Comparison of ENCODE assay signal across 20 mouse cellular contexts in the genomic region with DNA sequence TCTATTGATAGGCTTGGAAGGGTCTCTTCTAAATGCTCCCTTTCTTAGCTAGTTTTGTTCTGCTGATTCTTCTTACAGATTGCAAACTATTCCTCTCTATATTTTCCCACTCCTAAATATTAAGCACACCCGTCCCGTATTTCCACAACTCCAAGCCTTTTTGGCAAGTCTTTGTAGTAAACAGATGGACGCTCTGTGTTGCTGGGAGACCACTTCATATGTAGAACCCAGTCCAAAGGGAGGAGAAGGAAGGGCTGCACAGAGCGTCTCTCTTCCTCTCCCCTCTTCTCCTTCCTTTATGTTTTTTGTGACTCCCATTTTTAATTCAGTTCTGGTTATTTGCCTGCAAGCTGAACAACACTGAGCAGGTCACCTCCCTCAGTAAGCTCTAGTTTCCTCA. TPM values are rescaled to one million over a fixed set of nuclear protein-coding genes. Genes with fewer than 3 reads are reported as not detected.
DNase-seq lines count a peak whose midpoint lies in the region; TF ChIP-seq lines count a peak whose summit lies in the region.
"Had no signal": no experiment of that assay in that cellular context is flagged by ENCODE, and none has a peak within 500 bp of the region (broad histone marks: within the 10 kb centered on the region; RNA-seq: fewer than 3 reads in every experiment).

No protein-coding gene starts in this region.

- peak; percentile 1 for DNase-seq in embryo, embryonic 10.5 days (ENCODE audit: low spot score)
- no peak for DNase-seq in embryo, embryonic 11 days
- peak; percentile 28 to 39 for DNase-seq in layer of hippocampus, adult 2 months (ENCODE audit: low spot score in 2 of 2)
- DNase-seq in layer of hippocampus, postnatal 10 days (ENCODE audit: low spot score in 2 of 2): no peak
- DNase-seq in cerebellum, adult 11-12 months: peak; percentile 29
- peak; percentile 63 to 80 for DNase-seq in cerebellum, postnatal 14 days
- no peak for DNase-seq in right cerebral cortex, postnatal 25 days
- DNase-seq in right cerebral cortex, postnatal 4 days: no peak
- DNase-seq: adrenal gland, postnatal 25 days; gastrocnemius, adult 2 months; heart, postnatal 10 days; kidney, adult 8-10 months; kidney, postnatal 25 days; spleen, adult 18-20 months; thymus, postnatal 25 days had no signal

- TF ChIP-seq CTCF in layer of hippocampus, adult 2 months (conservative IDR thresholded peaks at IDR 0.05): no peak

- H3K27ac ChIP-seq in layer of hippocampus, adult 2 months: peak overlapping the region; percentile 54; the same call in 1 of the 2 replicates
- H3K27ac ChIP-seq: embryonic facial prominence, embryonic 15.5 days; gastrocnemius, adult 2 months; limb, embryonic 15.5 days; liver, embryonic 15.5 days; midbrain, embryonic 12.5 days had no signal

- peak overlapping the region; percentile 63; the same call in 1 of the 2 replicates for H3K4me3 ChIP-seq in layer of hippocampus, adult 2 months
- H3K4me3 ChIP-seq: gastrocnemius, adult 2 months; liver, embryonic 15.5 days; myocyte had no signal

RNA-seq across cellular contexts. Expression of a gene that starts 1.4 kb away (rescaled TPM):
- total RNA-seq in layer of hippocampus, adult 2 months (2021): 100 to 1,000 TPM; 178 to 179 TPM
- 100 to 1,000 TPM; 122 to 125 TPM for total RNA-seq in layer of hippocampus, postnatal 10 days (2021)
- total RNA-seq: gastrocnemius, adult 2 months; heart, postnatal 10 days had no signal

Comparison
In these comparisons a context has a peak if more than half of its experiments do, and no peak if none do; other contexts are left out.
1. DNase-seq: peak in embryo, embryonic 10.5 days (single experiment), layer of hippocampus, adult 2 months (2 of 2), cerebellum, adult 11-12 months (single experiment) and cerebellum, postnatal 14 days (2 of 2); none in embryo, embryonic 11 days (single experiment), layer of hippocampus, postnatal 10 days (0 of 2), right cerebral cortex, postnatal 25 days (single experiment) and right cerebral cortex, postnatal 4 days (single experiment).